Mouse (Mus musculus): ENCODE measurements around the gene Zbtb44. TPM values are rescaled to one million over a fixed set of nuclear protein-coding genes. Genes with fewer than 3 reads are reported as not detected.

Zbtb44 gene
- polyA plus RNA-seq (2015; fragmentation: Nextera tagmentation; extraction: Ambion mirVana): 6.0 and 6.7 TPM in 2 replicates

DNA sequence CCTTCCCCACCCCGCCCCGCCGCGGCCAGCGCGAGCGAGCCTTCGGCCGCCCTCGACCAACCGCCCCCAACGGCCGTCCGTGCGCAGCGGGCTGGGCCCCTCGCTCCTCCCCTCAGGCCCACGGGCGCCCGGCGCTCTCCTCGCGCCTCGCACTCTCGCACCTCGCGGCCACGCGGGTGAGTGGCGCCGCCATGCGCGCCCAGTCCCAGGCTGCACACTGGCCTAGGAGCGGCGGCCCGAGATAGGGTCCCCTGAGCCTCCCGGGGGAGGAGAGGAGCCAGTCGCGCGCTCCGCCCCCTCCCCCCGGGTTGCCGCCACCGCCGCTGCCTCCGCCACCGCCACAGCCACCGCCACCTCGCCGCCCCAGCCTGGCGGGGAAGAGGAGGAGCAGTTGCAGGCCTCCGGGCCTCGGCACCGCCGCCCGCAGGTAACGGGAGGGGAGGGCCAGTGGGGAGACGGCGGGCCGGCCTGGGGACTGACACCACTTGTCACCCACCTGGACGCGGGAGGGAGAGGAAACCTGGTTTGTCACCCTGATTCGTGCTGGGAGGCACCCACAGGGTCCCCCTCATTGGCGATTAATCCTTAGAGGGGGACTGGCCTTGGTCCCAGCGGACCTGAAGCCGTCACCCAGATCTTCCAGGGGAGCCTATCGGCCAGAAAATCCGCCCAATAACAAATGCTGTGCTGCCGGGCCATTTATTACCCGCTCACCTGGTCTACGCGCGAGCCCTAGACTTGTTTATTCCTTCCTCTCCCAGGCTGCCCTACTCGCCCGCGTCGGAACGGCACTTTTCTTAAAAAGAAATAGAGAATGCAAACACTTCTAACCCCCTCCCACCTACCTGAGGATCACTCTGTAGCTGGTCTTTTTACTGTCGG is at the start of gene Zbtb44:
Zbtb44 (plus strand) TSS at position 113 of the 882 bp plus-strand sequence.
- DNase-seq (peak; percentile 71), ATAC-seq (ENCODE audit: low read depth) (peak; percentile 87)
- H3K27ac ChIP-seq: peak within 1 kb of the TSS; percentile 97
- peak within 1 kb of the TSS; percentile 92 for H3K4me3 ChIP-seq (replicated peaks)
- H3K36me3 ChIP-seq: 0 out of 2 replicates have a peak, but pooled peaks cover 11% of the 10 kb centered on the region
- H3K27me3 ChIP-seq: no peaks in the 10 kb centered on the region
- H3K9ac ChIP-seq: peak within 1 kb of the TSS; percentile 90
- peaks cover 22% of the 10 kb centered on the region for H3K4me1 ChIP-seq (replicated peaks)
- no peaks in the 10 kb centered on the region for H3K9me3 ChIP-seq (replicated peaks)
- peak within 1 kb of the TSS; percentile 86 for H3K4me2 ChIP-seq
- under 1% methylated on average over 72 of the region's 79 CpGs for WGBS (ENCODE audit: insufficient replicate concordance)

DNA sequence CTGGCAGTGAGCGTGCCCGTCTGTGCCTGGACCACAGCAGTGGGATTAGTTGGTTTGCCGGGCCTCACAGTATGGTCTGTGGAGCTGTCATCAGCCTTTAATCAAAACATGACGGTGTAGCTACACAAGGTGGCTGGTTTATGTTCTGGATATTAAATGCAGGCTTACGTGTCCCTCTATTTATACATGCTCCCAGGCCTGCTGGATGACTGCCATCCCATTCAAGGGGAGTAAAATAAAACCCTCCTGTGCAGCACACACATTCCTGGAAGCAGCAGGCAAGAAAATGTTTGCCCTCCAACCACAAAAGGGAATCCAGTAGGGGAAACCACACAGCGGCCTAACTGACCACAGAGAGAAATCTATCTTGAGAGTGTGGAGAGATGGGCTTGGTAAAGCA is 44.7 kb upstream of the Zbtb44 start:
- H3K9ac ChIP-seq: no peak overlapping the region
- H3K4me2 ChIP-seq: no peak overlapping the region
- H3K9me3 ChIP-seq (replicated peaks): no peaks in the 10 kb centered on the region
- no peak overlapping the region for H3K27ac ChIP-seq
- no peaks in the 10 kb centered on the region for H3K27me3 ChIP-seq
- 51% methylated on average over 6 of the region's 6 CpGs for WGBS (ENCODE audit: insufficient replicate concordance)
- H3K36me3 ChIP-seq: no peaks in the 10 kb centered on the region
- no peak overlapping the region for H3K4me3 ChIP-seq (replicated peaks)
- no peaks in the 10 kb centered on the region for H3K4me1 ChIP-seq (replicated peaks)
- ATAC-seq (ENCODE audit: low read depth) (no peak), DNase-seq (no peak)

DNA sequence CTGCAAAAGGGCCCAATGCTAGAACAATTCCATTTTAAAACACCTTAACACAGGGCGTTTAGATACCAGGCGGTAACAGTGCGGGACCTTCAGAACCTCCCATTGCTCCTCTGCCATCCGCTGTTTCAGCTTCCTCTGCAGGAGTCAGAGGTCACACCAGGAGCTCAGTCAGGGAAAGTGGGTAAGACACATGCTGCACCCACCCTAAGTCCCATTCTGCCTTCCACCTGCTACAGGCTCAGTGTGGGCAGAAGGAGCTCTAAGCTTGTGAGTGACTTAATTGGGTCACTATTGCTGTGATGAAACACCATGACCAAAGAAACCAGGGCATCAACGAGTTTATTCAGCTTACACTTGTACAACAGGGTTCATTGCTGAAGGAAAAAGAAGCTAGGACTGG is 37.3 kb upstream of the Zbtb44 start:
- ATAC-seq (ENCODE audit: low read depth) (no peak), DNase-seq (no peak)
- Histone ChIP-seq H3K36me3 (no peaks in the 10 kb centered on the region), H3K4me2 (no peak overlapping the region), H3K27ac (no peak overlapping the region), H3K4me1 (replicated peaks) (no peaks in the 10 kb centered on the region), H3K27me3 (no peaks in the 10 kb centered on the region), H3K9ac (no peak overlapping the region), H3K9me3 (replicated peaks) (no peaks in the 10 kb centered on the region), H3K4me3 (replicated peaks) (no peak overlapping the region)
- 61% methylated on average over 5 of the region's 5 CpGs for WGBS (ENCODE audit: insufficient replicate concordance)

DNA sequence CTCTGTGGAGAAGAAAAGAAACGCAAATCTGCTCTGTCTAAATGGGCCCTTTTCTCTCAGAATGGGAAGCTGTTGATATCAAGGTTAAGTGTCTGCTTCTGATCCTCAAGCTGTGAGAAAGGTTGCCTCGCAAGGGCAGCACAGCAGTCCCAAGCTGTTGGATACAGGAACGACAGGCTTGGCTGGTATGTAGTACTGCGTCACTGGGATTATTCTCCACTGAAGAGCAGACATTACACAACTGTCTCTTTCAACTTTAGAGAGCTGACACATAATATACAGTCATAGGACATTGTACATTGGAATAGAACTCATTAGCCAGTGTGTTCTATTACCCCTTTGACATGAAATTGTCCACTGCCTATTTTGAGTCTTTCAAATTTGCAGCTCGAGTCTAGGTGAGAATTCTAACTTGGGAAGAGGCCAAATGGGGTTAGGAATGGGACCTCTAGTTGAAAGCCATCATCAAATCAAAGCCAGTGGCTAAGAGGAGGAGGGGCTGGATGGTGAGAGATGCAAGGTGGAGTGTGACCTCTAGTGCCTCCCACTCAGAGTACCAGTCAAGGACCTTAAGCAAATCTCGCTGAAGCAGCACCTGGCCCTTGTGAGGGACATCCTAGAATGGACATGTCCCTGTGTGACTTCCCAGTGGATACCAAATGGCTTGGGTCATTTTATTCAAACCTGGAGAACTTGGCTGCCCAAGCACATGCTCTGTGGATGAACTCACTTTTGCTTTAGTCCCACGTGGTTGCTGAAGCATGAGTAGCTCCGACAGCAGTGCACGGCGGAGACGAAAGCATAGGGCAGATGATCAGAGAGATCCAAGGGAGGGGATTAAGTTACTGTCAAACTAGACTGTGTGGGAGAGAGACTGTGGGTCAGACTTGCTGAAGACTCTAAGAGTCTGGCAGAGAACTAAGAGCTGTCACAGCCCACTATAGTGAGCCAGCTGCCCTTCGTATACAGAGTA is 33.6 kb upstream of the Zbtb44 start:
- 64% methylated on average over 12 of the region's 12 CpGs for WGBS (ENCODE audit: insufficient replicate concordance)
- ATAC-seq (ENCODE audit: low read depth): no peak

DNA sequence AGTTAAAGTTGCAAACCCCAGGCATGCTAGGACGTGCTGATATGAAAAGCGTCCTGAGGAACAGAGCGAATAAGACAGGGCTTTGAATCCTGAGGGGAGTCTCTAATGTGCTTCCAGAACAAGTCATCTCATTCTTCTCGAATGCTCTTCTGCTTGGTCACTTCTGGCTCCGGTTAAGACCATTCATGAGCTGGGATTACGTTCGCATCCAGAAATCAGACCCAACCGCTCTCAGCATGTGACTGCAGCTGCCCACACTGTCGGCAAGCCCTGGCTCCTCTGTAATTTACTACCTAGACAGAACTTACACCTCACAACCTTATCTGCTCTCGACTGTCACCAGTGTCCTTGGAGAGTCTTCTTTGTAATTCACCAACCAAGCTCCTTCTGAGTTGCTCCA is 29.8 kb upstream of the Zbtb44 start:
- Histone ChIP-seq H3K4me1 (replicated peaks) (no peaks in the 10 kb centered on the region), H3K27me3 (no peaks in the 10 kb centered on the region), H3K36me3 (no peaks in the 10 kb centered on the region), H3K4me2 (no peak overlapping the region), H3K27ac (no peak overlapping the region), H3K9me3 (replicated peaks) (no peaks in the 10 kb centered on the region), H3K9ac (no peak overlapping the region), H3K4me3 (replicated peaks) (no peak overlapping the region)
- ATAC-seq (ENCODE audit: low read depth) (no peak), DNase-seq (no peak)
- 60% methylated on average over 10 of the region's 10 CpGs for WGBS (ENCODE audit: insufficient replicate concordance)

More for the DNA sequence above, 33.6 kb upstream of the Zbtb44 start:
- Histone ChIP-seq H3K4me1 (replicated peaks) (no peaks in the 10 kb centered on the region), H3K4me2 (no peak overlapping the region), H3K36me3 (no peaks in the 10 kb centered on the region), H3K27ac (no peak overlapping the region), H3K9me3 (replicated peaks) (no peaks in the 10 kb centered on the region), H3K9ac (no peak overlapping the region), H3K27me3 (no peaks in the 10 kb centered on the region), H3K4me3 (replicated peaks) (no peak overlapping the region)
- DNase-seq: no peak

DNA sequence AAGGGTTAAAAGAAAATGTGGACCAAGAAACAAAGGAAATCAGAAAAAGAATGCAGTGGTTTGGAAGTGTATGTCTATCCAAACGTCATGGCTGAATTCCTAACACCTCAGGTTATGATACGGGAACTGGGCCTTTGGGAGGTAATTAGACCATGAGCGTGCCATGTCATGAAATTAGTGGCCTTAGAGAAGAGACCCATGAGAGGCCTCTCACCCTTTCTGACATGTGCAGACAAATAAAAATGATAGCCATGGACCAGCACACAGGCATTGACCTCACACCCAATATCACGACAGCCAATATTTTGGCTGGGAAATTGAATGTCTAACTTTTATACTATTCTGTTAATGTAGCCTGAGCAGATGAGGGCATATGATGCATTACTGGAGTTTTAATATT is 27.9 kb upstream of the Zbtb44 start:
- Histone ChIP-seq H3K27me3 (no peaks in the 10 kb centered on the region), H3K9me3 (replicated peaks) (no peaks in the 10 kb centered on the region), H3K4me3 (replicated peaks) (no peak overlapping the region), H3K4me2 (no peak overlapping the region), H3K9ac (no peak overlapping the region), H3K4me1 (replicated peaks) (no peaks in the 10 kb centered on the region), H3K27ac (no peak overlapping the region), H3K36me3 (no peaks in the 10 kb centered on the region)
- 76% methylated on average over 4 of the region's 4 CpGs for WGBS (ENCODE audit: insufficient replicate concordance)
- no peak for ATAC-seq (ENCODE audit: low read depth)
- DNase-seq: no peak

DNA sequence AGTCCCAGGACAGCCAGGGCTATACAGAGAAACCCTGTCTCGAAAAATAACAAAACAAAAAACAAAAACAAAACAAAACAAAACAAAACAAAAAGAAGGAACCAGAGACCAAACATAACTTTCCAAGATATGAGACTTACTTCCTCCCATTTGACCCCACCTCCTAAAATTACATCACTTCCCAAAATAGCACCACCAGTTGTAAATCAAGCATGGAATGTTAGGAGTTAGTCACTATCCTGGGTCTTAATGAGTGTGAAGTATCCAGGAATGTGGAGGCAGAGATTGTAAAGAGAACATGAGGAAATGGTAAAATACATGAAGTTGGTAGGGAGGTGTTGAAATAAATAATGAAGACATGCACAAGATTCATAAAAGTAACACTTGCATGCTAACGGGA is 21.1 kb upstream of the Zbtb44 start:
- no peak overlapping the region for H3K9ac ChIP-seq
- ATAC-seq (ENCODE audit: low read depth): no peak
- H3K4me3 ChIP-seq (replicated peaks): no peak overlapping the region
- no peaks in the 10 kb centered on the region for H3K9me3 ChIP-seq (replicated peaks)
- H3K27ac ChIP-seq: no peak overlapping the region
- no peak for DNase-seq
- no peaks in the 10 kb centered on the region for H3K4me1 ChIP-seq (replicated peaks)
- H3K36me3 ChIP-seq: no peaks in the 10 kb centered on the region
- no peaks in the 10 kb centered on the region for H3K27me3 ChIP-seq
- WGBS (ENCODE audit: insufficient replicate concordance): 44% methylated on average over 2 of the region's 2 CpGs
- no peak overlapping the region for H3K4me2 ChIP-seq

DNA sequence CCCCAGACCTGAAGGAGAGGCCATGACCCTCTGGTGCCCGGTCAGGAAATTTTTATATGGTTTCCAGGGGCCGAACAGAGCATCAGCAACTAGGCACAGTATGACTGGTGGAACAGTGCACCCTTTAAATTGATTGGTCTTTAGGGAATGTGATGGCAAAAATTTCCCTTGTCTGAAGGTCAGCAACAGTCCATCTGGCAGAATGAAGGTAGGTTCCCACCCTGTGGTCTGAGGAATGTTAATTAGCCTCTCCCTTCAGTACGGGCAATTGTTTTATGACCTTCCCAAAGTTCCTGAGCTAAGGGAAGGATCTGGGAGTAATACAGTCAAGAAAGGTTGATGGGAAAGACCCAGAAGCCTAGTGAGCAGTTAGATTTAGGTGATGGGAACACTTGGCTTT is 20.4 kb upstream of the Zbtb44 start:
- H3K4me3 ChIP-seq (replicated peaks): no peak overlapping the region
- no peaks in the 10 kb centered on the region for H3K27me3 ChIP-seq
- H3K4me1 ChIP-seq (replicated peaks): no peaks in the 10 kb centered on the region
- no peaks in the 10 kb centered on the region for H3K36me3 ChIP-seq
- no peak overlapping the region for H3K27ac ChIP-seq
- no peak overlapping the region for H3K4me2 ChIP-seq
- DNase-seq (no peak), ATAC-seq (ENCODE audit: low read depth) (no peak)
- no peak overlapping the region for H3K9ac ChIP-seq
- no peaks in the 10 kb centered on the region for H3K9me3 ChIP-seq (replicated peaks)
- WGBS (ENCODE audit: insufficient replicate concordance): 51% methylated on average over 3 of the region's 3 CpGs

DNA sequence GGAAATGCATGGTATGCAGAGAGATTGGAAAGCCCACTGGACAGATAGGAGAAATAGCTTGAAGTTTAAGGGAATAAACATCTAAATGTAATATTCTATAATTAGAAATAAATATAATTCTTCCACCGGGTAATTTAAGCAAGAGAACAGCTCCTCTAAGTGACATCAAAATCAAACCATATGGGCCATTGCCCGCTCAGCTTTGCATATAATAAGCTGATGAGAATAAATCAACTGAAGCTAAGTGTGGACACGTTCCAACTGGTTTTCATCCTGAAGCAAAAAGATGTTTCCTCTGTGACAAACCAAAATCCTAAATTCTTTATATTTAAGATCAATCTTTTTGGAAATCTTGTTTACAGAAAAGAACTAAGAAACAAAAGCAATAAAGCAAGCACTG is 19.7 kb upstream of the Zbtb44 start:
- H3K4me3 ChIP-seq (replicated peaks): no peak overlapping the region
- H3K36me3 ChIP-seq: no peaks in the 10 kb centered on the region
- no peaks in the 10 kb centered on the region for H3K4me1 ChIP-seq (replicated peaks)
- no peak overlapping the region for H3K9ac ChIP-seq
- ATAC-seq (ENCODE audit: low read depth): no peak
- WGBS (ENCODE audit: insufficient replicate concordance): 54% methylated on average over 3 of the region's 3 CpGs
- H3K4me2 ChIP-seq: no peak overlapping the region
- H3K9me3 ChIP-seq (replicated peaks): no peaks in the 10 kb centered on the region
- DNase-seq: no peak
- H3K27me3 ChIP-seq: no peaks in the 10 kb centered on the region
- H3K27ac ChIP-seq: no peak overlapping the region

DNA sequence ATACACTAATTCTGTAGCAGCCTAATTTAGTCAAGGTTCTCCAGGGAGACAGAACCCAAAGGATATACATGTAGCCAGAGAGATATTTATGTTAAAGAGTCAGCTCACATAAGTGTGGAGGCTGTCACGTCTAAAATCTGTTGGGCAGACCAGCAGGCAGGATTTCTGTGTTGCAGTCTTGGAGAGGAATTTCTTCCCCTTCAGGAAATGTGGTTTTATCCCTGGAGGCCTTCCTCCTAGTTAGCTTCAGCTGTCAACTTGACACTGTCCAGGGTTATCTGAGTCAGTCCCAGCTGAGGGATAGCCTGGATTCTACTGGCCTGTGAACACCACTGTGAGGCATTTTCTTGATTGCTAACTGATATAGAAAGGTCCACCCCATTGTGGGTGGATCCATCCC is 18.9 kb upstream of the Zbtb44 start:
- Histone ChIP-seq H3K4me2 (no peak overlapping the region), H3K4me1 (replicated peaks) (no peaks in the 10 kb centered on the region), H3K9ac (no peak overlapping the region), H3K27me3 (no peaks in the 10 kb centered on the region), H3K27ac (no peak overlapping the region), H3K4me3 (replicated peaks) (no peak overlapping the region), H3K9me3 (replicated peaks) (no peaks in the 10 kb centered on the region), H3K36me3 (no peaks in the 10 kb centered on the region)
- 11% methylated on average over 1 of the region's 1 CpGs for WGBS (ENCODE audit: insufficient replicate concordance)
- no peak for DNase-seq
- ATAC-seq (ENCODE audit: low read depth): no peak

DNA sequence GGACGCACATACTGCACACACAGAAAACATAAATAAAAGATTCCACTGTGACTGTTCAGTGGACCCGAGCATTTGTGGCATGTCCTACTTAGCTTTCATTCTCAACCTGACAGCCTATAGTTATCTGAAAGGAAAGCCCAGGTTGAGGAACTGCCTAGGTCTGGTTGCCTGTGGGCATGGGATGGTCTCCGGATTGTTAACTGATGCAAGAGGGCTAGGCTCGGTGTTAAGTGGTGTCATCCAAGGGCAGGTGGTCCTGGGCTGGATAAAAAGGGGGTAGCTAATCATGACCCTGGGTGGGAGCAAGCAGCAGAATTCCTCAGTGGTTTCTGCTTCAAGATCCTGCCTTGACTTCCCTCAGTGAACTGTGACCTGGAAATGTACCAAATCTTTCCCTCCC is 17.8 kb upstream of the Zbtb44 start:
- Histone ChIP-seq H3K36me3 (no peaks in the 10 kb centered on the region), H3K27ac (no peak overlapping the region), H3K4me3 (replicated peaks) (no peak overlapping the region), H3K27me3 (no peaks in the 10 kb centered on the region), H3K4me2 (no peak overlapping the region), H3K9ac (no peak overlapping the region), H3K4me1 (replicated peaks) (no peaks in the 10 kb centered on the region), H3K9me3 (replicated peaks) (no peaks in the 10 kb centered on the region)
- ATAC-seq (ENCODE audit: low read depth) (no peak), DNase-seq (no peak)
- 63% methylated on average over 4 of the region's 4 CpGs for WGBS (ENCODE audit: insufficient replicate concordance)
